9 mouse cellular contexts compared by ENCODE assay signal in genomic region chr11:69092386-69092751, GRCm38 (mm10). TPM values are rescaled to one million over a fixed set of nuclear protein-coding genes. Genes with fewer than 3 reads are reported as not detected.
DNase-seq lines count a peak whose midpoint lies in the region; ATAC-seq and TF ChIP-seq lines count a peak whose summit lies in the region.
"Had no signal": no experiment of that assay in that cellular context is flagged by ENCODE, and none has a peak within 500 bp of the region (broad histone marks: within the 10 kb centered on the region; RNA-seq: fewer than 3 reads in every experiment).

No protein-coding gene starts in this region.

- WGBS in forebrain, embryonic 11.5 days: 4% methylated on average over 3 of the region's 3 CpGs
- 1% methylated on average over 3 of the region's 3 CpGs for WGBS in forebrain, embryonic 12.5 days
- WGBS in midbrain, postnatal 0 days: 0% methylated on average over 3 of the region's 3 CpGs

- H3K27me3 ChIP-seq in forebrain, embryonic 11.5 days (ENCODE audit: control insufficient read depth, insufficient read depth, low read length): no peaks in the 10 kb centered on the region
- no peaks in the 10 kb centered on the region for H3K27me3 ChIP-seq in forebrain, embryonic 12.5 days
- no peaks in the 10 kb centered on the region for H3K27me3 ChIP-seq in E14TG2a.4 (ENCODE audit: insufficient read depth, low read length)
- H3K27me3 ChIP-seq in midbrain, postnatal 0 days (ENCODE audit: insufficient read depth, low read length): no peaks in the 10 kb centered on the region
- H3K27me3 ChIP-seq: limb, embryonic 12.5 days had no signal

- H3K27ac ChIP-seq in forebrain, embryonic 11.5 days (ENCODE audit: low read depth, low read length): no peak overlapping the region
- no peak overlapping the region for H3K27ac ChIP-seq in forebrain, embryonic 12.5 days
- no peak overlapping the region for H3K27ac ChIP-seq in midbrain, postnatal 0 days (ENCODE audit: low read depth, low read length)
- H3K27ac ChIP-seq: limb, embryonic 12.5 days had no signal

- H3K9ac ChIP-seq in forebrain, embryonic 11.5 days (ENCODE audit: low read length): no peak overlapping the region
- H3K9ac ChIP-seq in forebrain, embryonic 12.5 days: no peak overlapping the region
- no peak overlapping the region for H3K9ac ChIP-seq in midbrain, postnatal 0 days (replicated peaks; ENCODE audit: low read length, poor library complexity, severe bottlenecking)
- H3K9ac ChIP-seq: limb, embryonic 12.5 days had no signal

- peak; percentile 95 for TF ChIP-seq CTCF in E14TG2a.4 (conservative IDR thresholded peaks at IDR 0.05; ENCODE audit: low read length)
- peak; percentile 83 for TF ChIP-seq CTCF in midbrain, postnatal 0 days (IDR thresholded peaks at IDR 0.05)

- peaks cover 26% of the 10 kb centered on the region; the same call in 1 of the 2 replicates for H3K4me1 ChIP-seq in forebrain, embryonic 11.5 days (replicated peaks; ENCODE audit: control insufficient read depth, insufficient read depth, low read length)
- H3K4me1 ChIP-seq in forebrain, embryonic 12.5 days: peaks cover 54% of the 10 kb centered on the region
- H3K4me1 ChIP-seq in E14TG2a.4 (replicated peaks; ENCODE audit: low read depth, low read length): peaks cover 79% of the 10 kb centered on the region
- peaks cover 20% of the 10 kb centered on the region; the same call in 1 of the 2 replicates for H3K4me1 ChIP-seq in midbrain, postnatal 0 days (ENCODE audit: insufficient read depth, low read length)

- H3K4me3 ChIP-seq in forebrain, embryonic 11.5 days (ENCODE audit: low read depth, low read length): no peak overlapping the region
- no peak overlapping the region for H3K4me3 ChIP-seq in forebrain, embryonic 12.5 days (replicated peaks)
- H3K4me3 ChIP-seq in E14TG2a.4 (replicated peaks; ENCODE audit: low read length): no peak overlapping the region
- H3K4me3 ChIP-seq in midbrain, postnatal 0 days (ENCODE audit: low read depth, low read length): no peak overlapping the region
- H3K4me3 ChIP-seq: limb, embryonic 12.5 days had no signal

- H3K36me3 ChIP-seq in forebrain, embryonic 11.5 days (ENCODE audit: control insufficient read depth, insufficient read depth, low read length): no peaks in the 10 kb centered on the region; the same call in 1 of the 2 replicates
- H3K36me3 ChIP-seq in forebrain, embryonic 12.5 days (replicated peaks): peaks cover 21% of the 10 kb centered on the region
- peaks cover 36% of the 10 kb centered on the region for H3K36me3 ChIP-seq in E14TG2a.4 (ENCODE audit: insufficient read depth, low read length)
- peaks cover 13% of the 10 kb centered on the region; the same call in 1 of the 2 replicates for H3K36me3 ChIP-seq in midbrain, postnatal 0 days (ENCODE audit: insufficient read depth, low read length)

- no peaks in the 10 kb centered on the region for H3K9me3 ChIP-seq in forebrain, embryonic 11.5 days (ENCODE audit: control insufficient read depth, low read length)
- no peaks in the 10 kb centered on the region for H3K9me3 ChIP-seq in forebrain, embryonic 12.5 days
- no peaks in the 10 kb centered on the region for H3K9me3 ChIP-seq in E14TG2a.4 (ENCODE audit: low read length)
- H3K9me3 ChIP-seq in midbrain, postnatal 0 days (ENCODE audit: low read length): no peaks in the 10 kb centered on the region
- H3K9me3 ChIP-seq: limb, embryonic 12.5 days had no signal

- no peak overlapping the region for H3K4me2 ChIP-seq in forebrain, embryonic 11.5 days (ENCODE audit: low read depth, low read length, severe bottlenecking)
- H3K4me2 ChIP-seq in forebrain, embryonic 12.5 days: no peak overlapping the region
- H3K4me2 ChIP-seq in midbrain, postnatal 0 days (ENCODE audit: low read depth, low read length, poor library complexity, severe bottlenecking): no peak overlapping the region
- H3K4me2 ChIP-seq: limb, embryonic 12.5 days had no signal

- DNase-seq in forebrain, embryonic 11.5 days (ENCODE audit: low spot score): peak; percentile 89
- DNase-seq in c-Kit-positive CD71-positive TER-119-positive erythroid progenitor cells, embryonic 14.5 days (ENCODE audit: low spot score): peak; percentile 82
- peak; percentile 71 for DNase-seq in gastrocnemius, postnatal 25 days
- DNase-seq in layer of hippocampus, adult 9-10 months (ENCODE audit: low spot score): peak; percentile 82
- peak; percentile 68 for DNase-seq in midbrain, postnatal 0 days (ENCODE audit: low spot score)
- DNase-seq in testis, postnatal 14 days (ENCODE audit: low spot score): peak; percentile 78

- ATAC-seq in forebrain, embryonic 11.5 days (replicated peaks; ENCODE audit: low FRiP score): no peak
- ATAC-seq in forebrain, embryonic 12.5 days (ENCODE audit: low FRiP score): no peak
- no peak for ATAC-seq in midbrain, postnatal 0 days (ENCODE audit: low FRiP score)

RNA-seq across cellular contexts. Expression of gene Per1, which starts 2.6 kb away (rescaled TPM):
- 8.2 and 10.0 TPM in 2 replicates for polyA plus RNA-seq in forebrain, embryonic 11.5 days (2014; fragmentation: Nextera tagmentation; extraction: Ambion mirVana)
- 7.8 and 12.3 TPM in 2 replicates for polyA plus RNA-seq in forebrain, embryonic 12.5 days (2016; fragmentation: Nextera tagmentation; extraction: Ambion mirVana)
- total RNA-seq in gastrocnemius, postnatal 25 days (2021): 10 to 100 TPM; 21.0 to 50.8 TPM
- total RNA-seq in midbrain, postnatal 0 days (2014; rRNA removed): 28.5 and 47.1 TPM in 2 replicates
- 11.8 and 15.4 TPM in 2 replicates for polyA plus RNA-seq in midbrain, postnatal 0 days (2015; fragmentation: Nextera tagmentation; extraction: Ambion mirVana)

RNA-seq across cellular contexts. Expression of gene Vamp2, which starts 4.1 kb away (rescaled TPM):
- polyA plus RNA-seq in forebrain, embryonic 11.5 days (2014; fragmentation: Nextera tagmentation; extraction: Ambion mirVana): 95.9 and 98.4 TPM in 2 replicates
- 103 and 121 TPM in 2 replicates for polyA plus RNA-seq in forebrain, embryonic 12.5 days (2016; fragmentation: Nextera tagmentation; extraction: Ambion mirVana)
- 10 to 100 TPM; 34.9 to 35.2 TPM for total RNA-seq in gastrocnemius, postnatal 25 days (2021)
- 144 and 157 TPM in 2 replicates for total RNA-seq in midbrain, postnatal 0 days (2014; rRNA removed)
- polyA plus RNA-seq in midbrain, postnatal 0 days (2015; fragmentation: Nextera tagmentation; extraction: Ambion mirVana): 591 and 600 TPM in 2 replicates

RNA-seq across cellular contexts. Expression of gene Tmem107, which starts 21.8 kb away (rescaled TPM):
- 60.3 and 60.6 TPM in 2 replicates for polyA plus RNA-seq in forebrain, embryonic 11.5 days (2014; fragmentation: Nextera tagmentation; extraction: Ambion mirVana)
- 53.4 and 56.9 TPM in 2 replicates for polyA plus RNA-seq in forebrain, embryonic 12.5 days (2016; fragmentation: Nextera tagmentation; extraction: Ambion mirVana)
- 1 to 10 TPM; 3.9 to 4.1 TPM for total RNA-seq in gastrocnemius, postnatal 25 days (2021)
- total RNA-seq in midbrain, postnatal 0 days (2014; rRNA removed): 42.4 and 61.8 TPM in 2 replicates
- polyA plus RNA-seq in midbrain, postnatal 0 days (2015; fragmentation: Nextera tagmentation; extraction: Ambion mirVana): 23.8 and 27.8 TPM in 2 replicates

RNA-seq across cellular contexts. Expression of gene Hes7, which starts 27.8 kb away (rescaled TPM):
- polyA plus RNA-seq in forebrain, embryonic 11.5 days (2014; fragmentation: Nextera tagmentation; extraction: Ambion mirVana): 0.11 and 0.24 TPM in 2 replicates
- 0.31 and 0.43 TPM in 2 replicates for polyA plus RNA-seq in forebrain, embryonic 12.5 days (2016; fragmentation: Nextera tagmentation; extraction: Ambion mirVana)
- not detected for total RNA-seq in gastrocnemius, postnatal 25 days (2021)
- 1.2 and 2.1 TPM in 2 replicates for total RNA-seq in midbrain, postnatal 0 days (2014; rRNA removed)
- polyA plus RNA-seq in midbrain, postnatal 0 days (2015; fragmentation: Nextera tagmentation; extraction: Ambion mirVana): 1.7 and 2.0 TPM in 2 replicates

RNA-seq across cellular contexts. Expression of gene 9130213A22Rik, which starts 30.0 kb away (rescaled TPM):
- polyA plus RNA-seq in forebrain, embryonic 11.5 days (2014; fragmentation: Nextera tagmentation; extraction: Ambion mirVana): 0.39 TPM in 1 of 2 replicates, not detected in the other
- polyA plus RNA-seq in forebrain, embryonic 12.5 days (2016; fragmentation: Nextera tagmentation; extraction: Ambion mirVana): 0.11 TPM in 1 of 2 replicates, not detected in the other
- under 1 TPM in 1 of 2 experiments, not detected in 1; 0.21 TPM for total RNA-seq in gastrocnemius, postnatal 25 days (2021)
- total RNA-seq in midbrain, postnatal 0 days (2014; rRNA removed): 1.0 and 1.6 TPM in 2 replicates
- 1.2 and 1.4 TPM in 2 replicates for polyA plus RNA-seq in midbrain, postnatal 0 days (2015; fragmentation: Nextera tagmentation; extraction: Ambion mirVana)
